Mouse (Mus musculus) stomach, embryonic 15.5 days (tissue): ENCODE measurements around the gene Epo. TPM values are rescaled to one million over a fixed set of nuclear protein-coding genes. Genes with fewer than 3 reads are reported as not detected.

ENCODE experiments used
- ATAC-seq: fragments of 200-750 bp; cut with Nextera tagmentation; 2 replicates; pipeline ENCODE4 v1.8.0; 2017; ENCODE audit warnings: low read depth, moderate number of reproducible peaks, moderate TSS enrichment; ENCODE audit not compliant: insufficient read depth, low FRiP score
- H3K27ac ChIP-seq: fragments of 300-500 bp; sonication (generic); 2 replicates; pipeline ENCODE4 v1.5.1; 2015; ENCODE audit warnings: mild to moderate bottlenecking, inconsistent platforms
- H3K27me3 ChIP-seq: fragments of 300-500 bp; sonication (generic); replicated peaks from 2 replicates; pipeline ENCODE4 v1.6.1; 2015; ENCODE audit warnings: inconsistent platforms
- H3K36me3 ChIP-seq: fragments of 300-500 bp; sonication (generic); 2 replicates; pipeline ENCODE4 v1.6.1; 2015; ENCODE audit warnings: inconsistent platforms
- H3K4me1 ChIP-seq: fragments of 300-500 bp; sonication (generic); 2 replicates; pipeline ENCODE4 v1.6.1; 2015; ENCODE audit warnings: inconsistent platforms
- H3K4me2 ChIP-seq: fragments of 300-500 bp; sonication (generic); 2 replicates; pipeline ENCODE4 v1.6.1; 2015; ENCODE audit warnings: mild to moderate bottlenecking, inconsistent platforms
- H3K4me3 ChIP-seq: fragments of 300-500 bp; sonication (generic); replicated peaks from 2 replicates; pipeline ENCODE4 v1.5.1; 2015; ENCODE audit warnings: inconsistent platforms
- H3K9ac ChIP-seq: fragments of 300-500 bp; sonication (generic); 2 replicates; pipeline ENCODE4 v1.6.1; 2015; ENCODE audit warnings: inconsistent platforms
- H3K9me3 ChIP-seq: fragments of 300-500 bp; sonication (generic); 2 replicates; pipeline ENCODE4 v1.6.1; 2016; ENCODE audit warnings: inconsistent platforms
- WGBS: fragments of 180-500 bp; shearing (Covaris S2); methylation state at CpG from one replicate; pipeline ENCODE4 v1.1.7; 2015; 5-methylcytosine and 5-hydroxymethylcytosine counted together
- polyA plus RNA-seq: library from polyadenylated mRNA; unstranded; fragments of >200 nt; fragmentation: Nextera tagmentation; extraction: Ambion mirVana; gene quantifications from 2 replicates; pipeline ENCODE4 v1.2.1, GENCODE M21; 2015

Epo gene
- polyA plus RNA-seq, 1 experiment from 2014 or later = not detected

DNA sequence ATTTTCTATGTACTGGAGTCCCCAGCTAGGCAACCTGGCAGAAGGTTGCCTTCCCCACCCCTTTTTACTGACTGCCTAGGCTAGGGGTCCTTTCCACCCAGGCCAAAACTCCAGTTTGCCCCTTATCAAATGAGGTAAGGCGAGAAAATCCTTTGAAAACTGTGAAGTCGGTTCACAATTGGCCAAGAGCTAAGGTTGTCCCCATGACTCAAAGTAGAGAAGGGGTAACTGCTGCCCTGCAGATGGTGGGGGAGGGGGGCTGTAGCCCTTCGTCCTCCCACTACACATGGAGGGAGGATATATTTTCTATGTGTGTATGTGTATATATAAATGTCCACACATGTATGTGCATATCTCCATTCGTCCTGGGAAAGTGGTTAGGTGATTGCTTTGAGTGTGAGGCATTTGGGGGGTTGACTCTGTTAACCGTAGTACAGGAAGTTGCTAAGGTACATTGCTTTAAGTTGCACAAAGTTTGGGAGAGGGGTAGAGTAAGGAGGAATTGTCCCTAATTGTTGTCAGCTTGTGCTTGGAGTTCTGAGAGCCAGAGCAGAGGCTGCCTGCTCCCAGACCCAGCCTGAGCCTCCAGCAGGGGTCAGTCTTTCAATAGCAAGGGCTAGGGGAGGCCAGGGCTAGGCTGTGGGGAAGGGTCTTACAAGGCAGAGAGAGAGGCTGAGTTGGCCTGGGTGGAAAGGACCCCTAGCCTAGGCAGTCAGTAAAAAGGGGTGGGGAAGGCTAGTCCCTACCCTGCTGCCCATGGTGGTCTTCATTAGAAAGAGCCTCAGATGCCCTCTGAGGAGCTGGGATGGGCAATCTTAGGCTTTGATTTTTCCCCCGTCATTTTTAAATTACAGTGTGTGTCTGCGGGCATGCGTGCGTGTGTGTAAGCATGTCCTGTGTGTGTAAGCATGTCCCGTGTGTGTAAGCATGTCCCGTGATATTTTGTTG lies 19.9 kb downstream of the Epo start:
- Histone ChIP-seq H3K27me3 (no peaks in the 10 kb centered on the region), H3K4me3 (no peak overlapping the region), H3K36me3 (no peaks in the 10 kb centered on the region), H3K4me2 (no peak overlapping the region), H3K4me1 (peaks cover 24% of the 10 kb centered on the region), H3K9me3 (no peaks in the 10 kb centered on the region), H3K9ac (no peak overlapping the region), H3K27ac (no peak overlapping the region)
- WGBS = 75% methylated on average over 11 of the region's 11 CpGs
- ATAC-seq = no peak

GRCm38 (mm10) chr5:137511706-137512105 lies 21.3 kb downstream of the Epo start:
- H3K36me3 ChIP-seq = no peaks in the 10 kb centered on the region
- H3K4me1 ChIP-seq = peaks cover 24% of the 10 kb centered on the region
- WGBS = 57% methylated on average over 3 of the region's 3 CpGs
- peak overlapping the region; percentile 90 for H3K4me3 ChIP-seq
- no peak overlapping the region for H3K27ac ChIP-seq
- ATAC-seq = no peak
- no peaks in the 10 kb centered on the region for H3K9me3 ChIP-seq
- H3K27me3 ChIP-seq = no peaks in the 10 kb centered on the region
- H3K4me2 ChIP-seq = peak overlapping the region; percentile 81
- H3K9ac ChIP-seq = no peak overlapping the region

GRCm38 (mm10) chr5:137510573-137511390 lies 22.3 kb downstream of the Epo start:
- no peaks in the 10 kb centered on the region for H3K27me3 ChIP-seq
- peak; percentile 40 for ATAC-seq
- WGBS = 2% methylated on average over 44 of the region's 83 CpGs
- peak overlapping the region; percentile 95 for H3K9ac ChIP-seq
- H3K9me3 ChIP-seq = no peaks in the 10 kb centered on the region
- peak overlapping the region; percentile 90 for H3K4me3 ChIP-seq
- peaks cover 24% of the 10 kb centered on the region for H3K4me1 ChIP-seq
- H3K36me3 ChIP-seq = no peaks in the 10 kb centered on the region
- peak overlapping the region; percentile 80 for H3K27ac ChIP-seq
- peak overlapping the region; percentile 81 for H3K4me2 ChIP-seq

DNA sequence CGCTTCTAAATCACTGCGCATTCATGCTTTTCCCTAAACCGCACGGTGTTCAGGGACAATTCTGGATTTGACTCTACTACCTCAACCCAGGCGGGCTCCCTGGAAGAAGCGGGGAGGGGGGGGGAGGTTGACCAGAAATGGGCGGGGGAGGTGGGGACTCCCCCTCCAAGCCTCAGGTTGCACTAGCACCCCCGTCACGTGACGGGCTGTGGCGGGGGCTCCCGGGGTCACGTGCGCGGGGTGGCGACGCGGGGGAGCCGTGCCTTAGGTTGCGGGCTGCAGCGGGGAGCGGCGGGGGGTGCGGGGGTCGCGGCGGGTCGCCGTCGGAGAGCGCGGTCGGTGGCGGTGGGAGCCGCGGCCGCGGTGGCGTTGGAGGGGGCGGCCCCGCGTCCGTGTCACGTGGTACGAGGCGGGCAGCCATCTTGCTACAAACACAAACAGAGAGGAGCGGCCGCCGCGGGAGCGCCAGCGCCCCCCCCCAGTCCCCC lies 23.0 kb downstream of the Epo start:
- H3K4me2 ChIP-seq = peak overlapping the region; percentile 81
- H3K9me3 ChIP-seq = no peaks in the 10 kb centered on the region
- peak overlapping the region; percentile 80 for H3K27ac ChIP-seq
- H3K36me3 ChIP-seq = no peaks in the 10 kb centered on the region
- H3K4me1 ChIP-seq = peaks cover 22% of the 10 kb centered on the region
- peak overlapping the region; percentile 95 for H3K9ac ChIP-seq
- peak; percentile 61 for ATAC-seq
- WGBS = 1% methylated on average over 34 of the region's 52 CpGs
- H3K4me3 ChIP-seq = peak overlapping the region; percentile 90
- H3K27me3 ChIP-seq = no peaks in the 10 kb centered on the region

DNA sequence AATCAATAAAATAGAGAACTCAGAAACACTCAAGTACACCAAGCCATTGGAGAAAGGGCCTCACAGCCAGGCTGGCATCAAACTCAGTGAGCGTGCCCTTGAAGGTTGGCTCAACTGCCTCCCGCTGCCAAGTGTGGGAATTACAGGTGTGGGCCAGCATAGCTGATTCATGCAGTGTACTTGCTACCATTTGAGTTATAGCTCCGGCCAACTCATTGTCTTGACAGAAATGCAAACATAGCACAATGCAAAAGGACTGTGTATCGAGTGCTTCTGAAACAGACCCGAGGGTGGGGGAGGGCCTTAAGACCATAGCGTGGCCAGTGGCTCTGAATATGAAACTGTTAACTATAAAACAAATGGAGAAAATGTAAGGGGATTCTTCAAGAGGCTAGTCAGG lies 29.0 kb downstream of the Epo start:
- Histone ChIP-seq H3K36me3 (peaks cover 6% of the 10 kb centered on the region; the same call in 1 of the 2 replicates), H3K4me2 (no peak overlapping the region), H3K4me3 (no peak overlapping the region), H3K27me3 (no peaks in the 10 kb centered on the region), H3K9ac (no peak overlapping the region), H3K27ac (no peak overlapping the region), H3K4me1 (peaks cover 15% of the 10 kb centered on the region), H3K9me3 (no peaks in the 10 kb centered on the region)
- WGBS = 71% methylated on average over 6 of the region's 6 CpGs
- no peak for ATAC-seq

DNA sequence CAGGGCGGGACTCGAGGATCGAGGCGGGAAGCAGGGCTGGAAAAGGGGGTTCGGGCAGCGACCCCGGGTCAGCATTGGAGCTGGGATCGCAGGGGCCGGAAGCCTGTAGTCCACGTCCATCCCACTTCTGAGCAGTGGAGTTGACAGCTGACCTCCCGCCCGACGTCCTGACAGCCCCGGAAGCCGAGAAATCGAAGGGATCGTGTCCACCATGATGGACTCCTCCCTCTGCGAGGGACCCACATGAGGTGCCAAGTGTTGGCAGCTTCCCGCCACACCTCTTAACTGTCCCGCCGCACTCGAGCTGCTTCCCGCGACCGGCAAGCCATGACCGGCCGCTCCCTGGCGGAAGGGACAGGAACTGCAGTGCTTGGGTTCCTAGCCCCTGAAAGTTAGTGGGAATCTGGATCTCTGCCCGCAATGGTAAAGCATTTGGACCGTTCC lies 30.4 kb downstream of the Epo start:
- Histone ChIP-seq H3K27me3 (no peaks in the 10 kb centered on the region), H3K9ac (peak overlapping the region; percentile 58), H3K4me2 (peak overlapping the region; percentile 77), H3K9me3 (no peaks in the 10 kb centered on the region), H3K4me1 (peaks cover 15% of the 10 kb centered on the region), H3K36me3 (peaks cover 6% of the 10 kb centered on the region; the same call in 1 of the 2 replicates), H3K4me3 (peak overlapping the region; percentile 67), H3K27ac (peak overlapping the region; percentile 90)
- 0% methylated on average over 30 of the region's 30 CpGs for WGBS
- peak; percentile 82 for ATAC-seq

GRCm38 (mm10) chr5:137501709-137502666 lies 31.1 kb downstream of the Epo start, which contains the start of gene Pop7:
Gene Pop7 (minus strand): TSS chr5:137502518.
- peaks cover 6% of the 10 kb centered on the region; the same call in 1 of the 2 replicates for H3K36me3 ChIP-seq
- peak within 1 kb of the TSS; percentile 67 for H3K4me3 ChIP-seq
- H3K9me3 ChIP-seq = no peaks in the 10 kb centered on the region
- H3K9ac ChIP-seq = peak within 1 kb of the TSS; percentile 58
- WGBS = 2% methylated on average over 64 of the region's 64 CpGs
- H3K4me1 ChIP-seq = peaks cover 15% of the 10 kb centered on the region
- H3K27me3 ChIP-seq = no peaks in the 10 kb centered on the region
- H3K4me2 ChIP-seq = peak within 1 kb of the TSS; percentile 77
- ATAC-seq = peak; percentile 96
- H3K27ac ChIP-seq = peak within 1 kb of the TSS; percentile 98

- H3K4me1 ChIP-seq = peaks cover 15% of the 10 kb centered on the region
- WGBS = 90% methylated on average over 7 of the region's 7 CpGs
- H3K36me3 ChIP-seq = peaks cover 6% of the 10 kb centered on the region; the same call in 1 of the 2 replicates
- H3K27me3 ChIP-seq = no peaks in the 10 kb centered on the region
- no peaks in the 10 kb centered on the region for H3K9me3 ChIP-seq
- H3K27ac ChIP-seq = no peak overlapping the region
- ATAC-seq = no peak
- no peak overlapping the region for H3K4me2 ChIP-seq
- H3K9ac ChIP-seq = no peak overlapping the region
- no peak overlapping the region for H3K4me3 ChIP-seq
These were observed 32.9 kb downstream of the Epo start for GRCm38 (mm10) chr5:137500186-137500585.

GRCm38 (mm10) chr5:137493831-137494230 lies 39.2 kb downstream of the Epo start:
- H3K9me3 ChIP-seq = no peaks in the 10 kb centered on the region
- H3K36me3 ChIP-seq = no peaks in the 10 kb centered on the region
- H3K27ac ChIP-seq = no peak overlapping the region
- no peaks in the 10 kb centered on the region for H3K27me3 ChIP-seq
- 63% methylated on average over 13 of the region's 13 CpGs for WGBS
- no peak overlapping the region for H3K4me3 ChIP-seq
- H3K4me1 ChIP-seq = no peaks in the 10 kb centered on the region
- H3K9ac ChIP-seq = no peak overlapping the region
- no peak for ATAC-seq
- H3K4me2 ChIP-seq = no peak overlapping the region

GRCm38 (mm10) chr5:137491559-137491958 lies 41.5 kb downstream of the Epo start:
- Histone ChIP-seq H3K4me1 (no peaks in the 10 kb centered on the region), H3K9me3 (no peaks in the 10 kb centered on the region), H3K27me3 (peaks cover under 1% of the 10 kb centered on the region), H3K27ac (no peak overlapping the region), H3K4me2 (no peak overlapping the region), H3K9ac (no peak overlapping the region), H3K36me3 (no peaks in the 10 kb centered on the region), H3K4me3 (no peak overlapping the region)
- no peak for ATAC-seq
- 50% methylated on average over 4 of the region's 4 CpGs for WGBS

DNA sequence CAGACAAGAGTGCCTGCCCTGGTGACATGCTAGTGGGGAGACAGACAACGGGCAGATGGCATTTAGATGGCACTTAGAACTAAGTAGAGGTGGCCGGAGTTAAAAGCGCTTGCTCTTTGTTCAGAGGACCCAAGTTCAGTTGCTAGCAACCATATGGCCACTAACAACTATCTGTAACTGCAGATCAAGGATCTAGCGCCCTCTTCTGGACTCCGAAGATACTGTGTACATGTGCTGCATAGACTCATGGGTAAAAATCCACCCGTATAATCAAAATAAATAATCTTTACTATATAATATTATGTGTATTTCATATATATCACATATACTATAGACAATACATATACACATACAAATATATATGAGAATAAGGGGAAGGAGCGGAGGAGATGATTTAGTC lies 45.4 kb downstream of the Epo start:
- H3K27ac ChIP-seq = no peak overlapping the region
- WGBS = 85% methylated on average over 7 of the region's 7 CpGs

More for the DNA sequence above, 45.4 kb downstream of the Epo start:
- H3K9ac ChIP-seq = no peak overlapping the region
- H3K9me3 ChIP-seq = no peaks in the 10 kb centered on the region
- ATAC-seq = no peak
- no peak overlapping the region for H3K4me3 ChIP-seq
- H3K4me1 ChIP-seq = peaks cover 11% of the 10 kb centered on the region; the same call in 1 of the 2 replicates
- no peaks in the 10 kb centered on the region for H3K36me3 ChIP-seq
- peaks cover 14% of the 10 kb centered on the region for H3K27me3 ChIP-seq
- no peak overlapping the region for H3K4me2 ChIP-seq
